Mouse (Mus musculus) gonadal fat pad, adult 2 months (tissue): ENCODE measurements at regions not wholly inside any gene's neighbourhood (a gene's known extent, or its start where the extent isn't known, plus 50 kb on each side); places are given as distances from the start of the nearest gene placed in this dataset.

Experiments used
- DNase-seq: peaks from one replicate; pipeline ENCODE4 v3.0.0-alpha.2; 2012; ENCODE audit warnings: low read depth

GRCm38 (mm10) chr6:100046186-100046990, 240.9 kb downstream of the Rybp start:
- DNase-seq = no peak

- no peak for DNase-seq
Measured at GRCm38 (mm10) chr6:100045109-100045508, 242.2 kb downstream of the Rybp start.

- no peak for DNase-seq
Measured at GRCm38 (mm10) chr6:100041161-100041560, 246.1 kb downstream of the Rybp start.

DNA sequence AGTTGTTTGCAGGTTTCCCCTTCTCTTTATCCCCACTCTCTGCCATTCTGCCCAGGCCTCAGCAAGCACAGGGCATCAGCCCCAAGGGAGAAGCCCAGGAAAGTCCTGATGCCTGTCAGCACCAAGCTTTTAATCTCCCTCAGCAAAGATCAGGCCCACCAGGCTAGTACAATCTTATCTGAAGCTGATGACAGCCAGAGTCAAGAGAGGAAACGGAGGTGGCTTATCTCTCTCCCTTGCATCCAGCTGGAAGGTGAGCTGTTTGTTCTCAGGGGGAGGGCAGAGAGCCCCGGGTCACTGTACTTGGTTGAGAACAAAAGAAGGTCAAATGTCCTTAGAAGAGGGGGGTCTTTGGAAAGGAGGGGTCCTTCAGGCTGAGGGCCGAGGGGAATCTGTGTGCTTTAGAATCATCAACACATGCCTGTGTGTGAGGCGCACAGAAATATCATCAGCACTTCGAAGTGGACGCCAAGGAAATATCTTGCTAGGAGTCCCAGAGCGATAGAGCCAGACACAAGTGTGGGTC, 246.8 kb downstream of the Rybp start:
- DNase-seq = no peak

- DNase-seq = no peak
Measured at GRCm38 (mm10) chr6:100032701-100033100, 254.6 kb downstream of the Rybp start.

GRCm38 (mm10) chr6:100030522-100030921, 256.8 kb downstream of the Rybp start:
- no peak for DNase-seq

GRCm38 (mm10) chr6:100030010-100030409, 257.3 kb downstream of the Rybp start:
- DNase-seq = no peak

GRCm38 (mm10) chr6:100027524-100027923, 259.8 kb downstream of the Rybp start:
- no peak for DNase-seq

- DNase-seq = peak; percentile 63
Measured at GRCm38 (mm10) chr6:100025531-100025951, 261.7 kb downstream of the Rybp start.

DNA sequence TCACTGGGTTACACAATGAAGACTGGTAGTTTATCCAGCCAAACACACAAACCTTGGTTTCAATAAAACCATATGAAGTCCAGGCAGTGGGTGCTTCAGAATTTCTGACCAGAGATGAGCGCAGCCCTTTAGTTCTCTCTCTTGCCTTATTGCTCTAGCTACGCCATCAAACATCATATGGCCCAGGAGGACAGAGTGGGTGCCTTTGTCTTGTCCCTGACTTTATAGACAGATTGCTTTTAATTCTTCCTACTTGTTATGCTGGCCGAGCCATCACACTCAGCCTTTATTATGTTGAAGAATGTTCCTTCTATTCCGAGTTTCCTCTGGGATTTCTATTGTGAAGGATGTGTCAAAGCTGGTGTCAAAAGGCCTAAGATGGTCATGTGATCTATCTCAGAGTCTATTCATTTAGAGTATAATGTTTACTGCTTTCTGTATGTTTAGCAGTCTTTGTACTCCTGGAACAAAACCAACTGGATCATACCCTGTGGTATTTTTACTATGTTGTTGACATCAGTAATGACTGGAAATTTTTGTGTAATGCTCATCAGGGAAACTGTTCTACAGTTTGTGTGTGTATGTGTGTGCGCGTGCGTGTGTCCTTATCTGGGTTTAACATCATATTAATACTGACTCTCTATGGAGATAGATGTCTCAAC, 263.7 kb downstream of the Rybp start:
- DNase-seq = no peak

GRCm38 (mm10) chr6:100019016-100019415, 268.3 kb downstream of the Rybp start:
- DNase-seq = no peak

DNA sequence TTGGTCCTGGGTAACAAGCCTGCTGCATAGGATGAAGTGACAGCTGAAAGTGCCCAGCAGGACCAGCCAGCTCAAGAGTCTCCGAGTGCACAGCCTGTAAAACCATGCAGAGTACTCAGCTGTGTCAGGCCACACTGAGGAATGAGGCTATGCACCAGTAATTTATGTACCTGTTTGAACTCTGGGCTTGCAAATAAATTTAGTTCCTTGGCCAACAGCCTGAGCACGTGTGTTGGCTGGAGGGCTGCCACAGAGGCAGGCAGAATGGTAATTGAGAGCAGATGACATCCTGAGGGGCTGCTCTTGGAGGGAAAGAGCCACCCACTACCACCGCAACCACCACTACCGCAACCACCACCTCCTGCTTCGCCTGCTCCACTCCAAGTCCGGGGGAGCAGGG, 273.3 kb downstream of the Rybp start:
- no peak for DNase-seq

DNA sequence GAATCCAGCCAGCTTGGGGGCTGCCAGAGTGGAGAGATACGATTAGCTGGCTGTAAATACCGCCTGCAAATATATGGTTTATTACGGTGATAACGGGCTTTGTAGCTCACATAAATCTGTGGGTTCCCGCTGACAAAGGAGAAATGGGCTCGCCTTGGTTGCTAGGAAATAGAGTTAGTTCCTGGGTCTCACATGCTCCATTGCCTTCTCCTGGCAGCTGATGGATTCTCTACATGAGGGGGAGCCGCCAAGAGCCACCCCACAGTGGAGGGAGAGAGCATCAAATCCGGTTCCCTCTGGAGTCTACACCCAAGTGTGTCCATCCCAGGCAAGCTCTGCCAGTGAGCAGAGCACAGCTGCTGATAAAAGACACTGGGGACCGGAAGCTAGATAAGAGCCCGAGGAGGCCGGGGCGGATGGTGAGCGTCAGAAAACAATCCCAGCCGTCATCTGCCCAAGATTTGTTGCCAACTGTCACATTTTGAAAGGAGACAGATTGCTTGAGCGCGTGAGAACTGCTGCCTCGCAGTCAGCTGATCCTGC, 275.7 kb downstream of the Rybp start:
- DNase-seq = no peak

DNA sequence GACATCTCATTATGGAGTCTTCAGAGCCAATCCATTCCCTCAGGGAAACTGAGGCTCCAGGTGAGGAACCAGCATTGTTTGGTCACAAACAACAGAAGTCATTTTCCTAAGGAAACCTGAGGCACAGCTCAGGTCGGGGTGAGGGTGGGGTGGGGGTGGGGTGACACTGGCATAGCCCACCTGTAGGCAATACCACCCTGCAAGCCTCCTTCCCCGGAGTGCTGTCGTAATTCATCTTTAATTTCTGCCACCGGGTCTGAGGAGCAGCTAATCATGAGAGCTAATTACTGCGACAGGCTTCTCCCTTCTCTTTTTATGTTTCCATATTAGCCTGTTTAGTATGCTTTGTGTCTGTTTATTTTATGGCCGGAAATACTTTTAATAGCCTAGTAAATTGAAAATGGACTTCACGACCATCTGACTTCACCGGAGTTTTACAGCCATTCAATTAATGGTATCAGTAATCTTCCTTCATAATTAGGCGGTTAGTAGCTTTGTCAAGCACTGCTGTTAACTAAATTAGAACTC, 276.3 kb downstream of the Rybp start:
- DNase-seq = no peak

GRCm38 (mm10) chr6:99999711-100000365, 273.6 kb upstream of the Prok2 start:
- DNase-seq = no peak

DNA sequence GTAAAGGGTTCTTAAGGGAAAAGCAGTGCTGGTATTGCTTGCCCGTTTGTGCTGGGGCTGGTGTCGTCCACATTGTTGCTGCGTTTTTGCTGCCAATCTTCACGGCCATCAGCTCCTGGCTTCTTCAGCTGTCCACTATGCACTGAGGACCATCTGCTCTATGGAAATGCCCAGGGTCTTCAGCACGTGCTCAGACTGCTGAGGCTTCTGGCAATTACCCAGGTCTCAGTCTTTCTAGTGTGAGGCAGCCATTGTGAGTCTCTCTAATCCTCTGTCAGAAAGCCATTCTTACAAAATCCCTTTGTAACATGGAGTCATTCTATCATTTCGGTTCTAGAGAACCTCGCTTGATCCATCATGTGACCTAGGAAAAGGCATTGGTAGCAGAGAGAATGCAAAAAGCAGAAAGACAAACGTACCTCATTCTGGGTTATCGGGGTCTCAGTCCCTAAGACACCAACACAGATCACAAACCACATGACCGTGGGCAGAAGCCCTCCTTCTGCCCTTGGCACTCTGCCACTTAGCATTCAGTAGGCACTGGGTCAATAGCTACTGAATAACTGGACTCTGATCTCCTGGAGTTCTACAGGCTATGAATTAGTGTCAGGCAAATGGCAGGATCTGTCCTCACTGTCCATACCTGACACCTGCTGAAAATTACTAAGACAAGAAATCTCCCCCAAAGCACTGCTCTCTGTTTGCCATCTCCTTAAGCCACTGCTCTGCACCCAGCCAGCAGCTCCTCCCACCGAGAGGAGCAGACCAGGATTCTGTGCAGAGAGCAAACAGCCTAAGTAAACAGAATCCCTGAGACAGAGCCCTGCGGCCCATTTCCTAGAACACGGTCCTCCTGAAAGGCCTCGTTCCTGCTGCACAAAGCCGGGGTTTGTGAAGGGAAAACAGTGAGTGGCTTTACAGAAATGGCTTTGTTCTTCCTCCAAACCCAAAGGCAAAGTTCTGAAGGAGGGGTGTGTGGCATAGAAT, 270.1 kb upstream of the Prok2 start:
- no peak for DNase-seq

GRCm38 (mm10) chr6:99994026-99994425, 267.8 kb upstream of the Prok2 start:
- no peak for DNase-seq

- no peak for DNase-seq
Measured at GRCm38 (mm10) chr6:99991079-99991478, 264.9 kb upstream of the Prok2 start.

GRCm38 (mm10) chr6:99990604-99991003, 264.4 kb upstream of the Prok2 start:
- DNase-seq = no peak

DNA sequence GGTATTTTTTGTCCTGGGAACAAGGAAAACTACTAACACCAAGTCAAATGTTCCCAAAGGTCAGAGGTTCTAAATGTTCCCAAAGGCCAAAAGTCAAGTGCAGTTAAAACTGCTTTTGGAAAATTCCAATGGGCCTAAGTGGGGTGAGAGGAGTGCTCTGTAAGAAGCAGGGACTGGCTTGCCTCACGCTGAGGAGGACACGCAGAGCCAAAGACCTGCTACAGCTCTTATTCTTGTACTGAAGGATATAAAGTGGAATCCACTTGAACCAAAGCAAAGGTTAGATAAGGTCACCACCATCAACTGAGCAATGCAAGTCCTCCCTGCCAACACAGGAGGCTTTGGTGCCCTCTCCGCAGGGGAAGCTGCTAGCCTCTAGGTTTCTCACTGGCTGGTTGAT, 260.3 kb upstream of the Prok2 start:
- DNase-seq = no peak

- no peak for DNase-seq
Measured at GRCm38 (mm10) chr6:99985322-99985721, 259.1 kb upstream of the Prok2 start.
